Mouse (Mus musculus): ENCODE results near the gene Slc27a2. TPM values are rescaled to one million over a fixed set of nuclear protein-coding genes. Genes with fewer than 3 reads are reported as not detected.

Slc27a2 gene
- polyA plus RNA-seq, 1 experiment from 2014 or later, result not detected

GRCm38 (mm10) chr2:126546392-126546791, 5.8 kb upstream of the Slc27a2 start:
- H3K4me1 ChIP-seq (ENCODE audit: control insufficient read depth, insufficient read depth, low read length), result no peaks in the 10 kb centered on the region
- H3K27ac ChIP-seq (replicated peaks; ENCODE audit: low read depth, low read length), result no peak overlapping the region
- no peaks in the 10 kb centered on the region for H3K36me3 ChIP-seq (ENCODE audit: control insufficient read depth, insufficient read depth, low read length)
- DNase-seq (ENCODE audit: low spot score), result no peak
- peaks cover 3% of the 10 kb centered on the region; the same call in 1 of the 2 replicates for H3K27me3 ChIP-seq (ENCODE audit: control insufficient read depth, insufficient read depth, low read length)
- no peak overlapping the region for H3K4me2 ChIP-seq (ENCODE audit: low read depth, severe bottlenecking)
- 89% methylated on average over 3 of the region's 3 CpGs for WGBS
- H3K9me3 ChIP-seq (ENCODE audit: control insufficient read depth, low read length), result no peaks in the 10 kb centered on the region
- no peak overlapping the region for H3K4me3 ChIP-seq (ENCODE audit: low read depth, low read length)
- no peak overlapping the region for H3K9ac ChIP-seq (ENCODE audit: low read length)
- ATAC-seq (ENCODE audit: insufficient number of reproducible peaks, low FRiP score, low TSS enrichment, low read depth), result no peak

GRCm38 (mm10) chr2:126549681-126550080, 2.5 kb upstream of the Slc27a2 start:
- Histone ChIP-seq H3K27ac (replicated peaks; ENCODE audit: low read depth, low read length) (no peak overlapping the region), H3K27me3 (ENCODE audit: control insufficient read depth, insufficient read depth, low read length) (peaks cover 33% of the 10 kb centered on the region), H3K36me3 (ENCODE audit: control insufficient read depth, insufficient read depth, low read length) (no peaks in the 10 kb centered on the region), H3K9me3 (ENCODE audit: control insufficient read depth, low read length) (no peaks in the 10 kb centered on the region), H3K4me3 (ENCODE audit: low read depth, low read length) (no peak overlapping the region), H3K9ac (ENCODE audit: low read length) (no peak overlapping the region), H3K4me2 (ENCODE audit: low read depth, severe bottlenecking) (no peak overlapping the region), H3K4me1 (ENCODE audit: control insufficient read depth, insufficient read depth, low read length) (0 out of 2 replicates have a peak, but pooled peaks cover 11% of the 10 kb centered on the region)
- 91% methylated on average over 7 of the region's 7 CpGs for WGBS
- no peak for DNase-seq (ENCODE audit: low spot score)
- no peak for ATAC-seq (ENCODE audit: insufficient number of reproducible peaks, low FRiP score, low TSS enrichment, low read depth)

DNA sequence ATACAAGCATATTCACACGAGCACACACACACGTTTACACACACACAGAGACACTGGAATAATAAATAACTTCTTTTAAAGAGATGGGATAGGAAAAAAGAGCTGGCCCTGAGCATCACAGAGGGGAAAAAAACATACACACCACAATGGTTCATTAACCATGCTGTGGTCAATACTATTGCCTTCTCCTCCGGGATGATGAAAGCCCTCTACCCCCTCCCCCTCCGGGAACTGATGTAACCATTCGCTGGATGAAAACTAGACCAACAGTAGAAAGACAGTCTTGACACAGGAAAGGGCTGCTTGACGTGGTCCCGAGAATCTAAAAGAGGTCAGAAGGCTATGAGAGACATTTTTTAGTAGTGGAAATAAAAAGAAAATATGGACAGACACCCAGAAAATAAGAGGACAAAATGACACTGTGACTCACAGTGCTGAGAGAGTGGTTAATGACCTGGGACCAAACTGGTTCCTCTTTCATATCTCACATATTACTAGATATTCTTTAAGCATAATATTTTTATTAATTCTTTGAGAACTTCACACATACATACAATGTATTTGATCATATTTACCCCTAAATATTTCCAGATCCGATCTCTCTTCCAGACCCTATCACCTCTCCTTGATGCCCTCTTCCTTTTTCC, 840 bp upstream of the Slc27a2 start:
- 85% methylated on average over 8 of the region's 8 CpGs for WGBS
- Histone ChIP-seq H3K4me1 (ENCODE audit: control insufficient read depth, insufficient read depth, low read length) (0 out of 2 replicates have a peak, but pooled peaks cover 11% of the 10 kb centered on the region), H3K36me3 (ENCODE audit: control insufficient read depth, insufficient read depth, low read length) (no peaks in the 10 kb centered on the region), H3K9me3 (ENCODE audit: control insufficient read depth, low read length) (no peaks in the 10 kb centered on the region), H3K9ac (ENCODE audit: low read length) (no peak overlapping the region), H3K4me2 (ENCODE audit: low read depth, severe bottlenecking) (no peak overlapping the region), H3K27me3 (ENCODE audit: control insufficient read depth, insufficient read depth, low read length) (peaks cover 36% of the 10 kb centered on the region), H3K4me3 (ENCODE audit: low read depth, low read length) (no peak overlapping the region), H3K27ac (replicated peaks; ENCODE audit: low read depth, low read length) (no peak overlapping the region)
- ATAC-seq (ENCODE audit: insufficient number of reproducible peaks, low FRiP score, low TSS enrichment, low read depth), result no peak
- no peak for DNase-seq (ENCODE audit: low spot score)

GRCm38 (mm10) chr2:126551896-126552295, 311 bp upstream of the Slc27a2 start:
- Histone ChIP-seq H3K4me1 (ENCODE audit: control insufficient read depth, insufficient read depth, low read length) (0 out of 2 replicates have a peak, but pooled peaks cover 11% of the 10 kb centered on the region), H3K27me3 (ENCODE audit: control insufficient read depth, insufficient read depth, low read length) (peaks cover 36% of the 10 kb centered on the region), H3K36me3 (ENCODE audit: control insufficient read depth, insufficient read depth, low read length) (no peaks in the 10 kb centered on the region), H3K9ac (ENCODE audit: low read length) (no peak overlapping the region), H3K4me3 (ENCODE audit: low read depth, low read length) (no peak overlapping the region), H3K27ac (replicated peaks; ENCODE audit: low read depth, low read length) (no peak overlapping the region), H3K4me2 (ENCODE audit: low read depth, severe bottlenecking) (no peak overlapping the region), H3K9me3 (ENCODE audit: control insufficient read depth, low read length) (no peaks in the 10 kb centered on the region)
- WGBS, result 31% methylated on average over 5 of the region's 5 CpGs
- DNase-seq (ENCODE audit: low spot score) (no peak), ATAC-seq (ENCODE audit: insufficient number of reproducible peaks, low FRiP score, low TSS enrichment, low read depth) (no peak)

DNA sequence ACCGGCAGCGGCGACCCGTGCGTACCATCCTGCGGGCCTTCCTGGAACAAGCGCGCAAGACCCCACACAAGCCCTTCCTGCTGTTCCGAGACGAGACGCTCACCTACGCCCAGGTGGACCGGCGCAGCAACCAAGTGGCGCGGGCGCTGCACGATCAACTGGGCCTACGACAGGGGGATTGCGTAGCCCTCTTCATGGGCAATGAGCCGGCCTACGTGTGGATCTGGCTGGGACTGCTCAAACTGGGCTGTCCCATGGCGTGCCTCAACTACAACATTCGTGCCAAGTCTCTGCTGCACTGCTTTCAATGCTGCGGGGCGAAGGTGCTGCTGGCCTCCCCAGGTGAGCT, 1.1 kb downstream of the Slc27a2 start:
- Histone ChIP-seq H3K4me3 (ENCODE audit: low read depth, low read length) (peak overlapping the region; percentile 49), H3K4me1 (ENCODE audit: control insufficient read depth, insufficient read depth, low read length) (0 out of 2 replicates have a peak, but pooled peaks cover 11% of the 10 kb centered on the region), H3K4me2 (ENCODE audit: low read depth, severe bottlenecking) (peak overlapping the region; percentile 98), H3K36me3 (ENCODE audit: control insufficient read depth, insufficient read depth, low read length) (no peaks in the 10 kb centered on the region), H3K27me3 (ENCODE audit: control insufficient read depth, insufficient read depth, low read length) (peaks cover 36% of the 10 kb centered on the region), H3K27ac (replicated peaks; ENCODE audit: low read depth, low read length) (no peak overlapping the region), H3K9ac (ENCODE audit: low read length) (peak overlapping the region; percentile 57), H3K9me3 (ENCODE audit: control insufficient read depth, low read length) (no peaks in the 10 kb centered on the region)
- DNase-seq (ENCODE audit: low spot score), result no peak
- no peak for ATAC-seq (ENCODE audit: insufficient number of reproducible peaks, low FRiP score, low TSS enrichment, low read depth)
- WGBS, result under 1% methylated on average over 26 of the region's 26 CpGs

- DNase-seq (ENCODE audit: low spot score) (no peak), ATAC-seq (ENCODE audit: insufficient number of reproducible peaks, low FRiP score, low TSS enrichment, low read depth) (no peak)
- Histone ChIP-seq H3K4me3 (ENCODE audit: low read depth, low read length) (no peak overlapping the region), H3K4me1 (ENCODE audit: control insufficient read depth, insufficient read depth, low read length) (0 out of 2 replicates have a peak, but pooled peaks cover 11% of the 10 kb centered on the region), H3K27me3 (ENCODE audit: control insufficient read depth, insufficient read depth, low read length) (peaks cover 36% of the 10 kb centered on the region), H3K9me3 (ENCODE audit: control insufficient read depth, low read length) (no peaks in the 10 kb centered on the region), H3K9ac (ENCODE audit: low read length) (no peak overlapping the region), H3K27ac (replicated peaks; ENCODE audit: low read depth, low read length) (no peak overlapping the region), H3K4me2 (ENCODE audit: low read depth, severe bottlenecking) (no peak overlapping the region), H3K36me3 (ENCODE audit: control insufficient read depth, insufficient read depth, low read length) (no peaks in the 10 kb centered on the region)
- 93% methylated on average over 5 of the region's 5 CpGs for WGBS
Observed at GRCm38 (mm10) chr2:126555533-126555932, 3.3 kb downstream of the Slc27a2 start.

GRCm38 (mm10) chr2:126560094-126560493, 7.9 kb downstream of the Slc27a2 start:
- H3K4me3 ChIP-seq (ENCODE audit: low read depth, low read length), result no peak overlapping the region
- no peaks in the 10 kb centered on the region for H3K36me3 ChIP-seq (ENCODE audit: control insufficient read depth, insufficient read depth, low read length)
- no peak overlapping the region for H3K27ac ChIP-seq (replicated peaks; ENCODE audit: low read depth, low read length)
- H3K9me3 ChIP-seq (ENCODE audit: control insufficient read depth, low read length), result no peaks in the 10 kb centered on the region
- DNase-seq (ENCODE audit: low spot score) (no peak), ATAC-seq (ENCODE audit: insufficient number of reproducible peaks, low FRiP score, low TSS enrichment, low read depth) (no peak)
- peaks cover 2% of the 10 kb centered on the region; the same call in 1 of the 2 replicates for H3K27me3 ChIP-seq (ENCODE audit: control insufficient read depth, insufficient read depth, low read length)
- H3K4me1 ChIP-seq (ENCODE audit: control insufficient read depth, insufficient read depth, low read length), result no peaks in the 10 kb centered on the region
- H3K9ac ChIP-seq (ENCODE audit: low read length), result no peak overlapping the region
- 89% methylated on average over 1 of the region's 1 CpGs for WGBS
- H3K4me2 ChIP-seq (ENCODE audit: low read depth, severe bottlenecking), result no peak overlapping the region

- no peak for ATAC-seq (ENCODE audit: insufficient number of reproducible peaks, low FRiP score, low TSS enrichment, low read depth)
Observed at GRCm38 (mm10) chr2:126563411-126564105, 11.4 kb downstream of the Slc27a2 start.

More at GRCm38 (mm10) chr2:126563411-126564105, 11.4 kb downstream of the Slc27a2 start:
- H3K27me3 ChIP-seq (ENCODE audit: control insufficient read depth, insufficient read depth, low read length), result no peaks in the 10 kb centered on the region
- no peak overlapping the region for H3K27ac ChIP-seq (replicated peaks; ENCODE audit: low read depth, low read length)
- no peak overlapping the region for H3K9ac ChIP-seq (ENCODE audit: low read length)
- no peak overlapping the region for H3K4me2 ChIP-seq (ENCODE audit: low read depth, severe bottlenecking)
- no peaks in the 10 kb centered on the region for H3K36me3 ChIP-seq (ENCODE audit: control insufficient read depth, insufficient read depth, low read length)
- H3K9me3 ChIP-seq (ENCODE audit: control insufficient read depth, low read length), result no peaks in the 10 kb centered on the region
- WGBS, result 79% methylated on average over 17 of the region's 17 CpGs
- H3K4me3 ChIP-seq (ENCODE audit: low read depth, low read length), result no peak overlapping the region
- H3K4me1 ChIP-seq (ENCODE audit: control insufficient read depth, insufficient read depth, low read length), result no peaks in the 10 kb centered on the region
- DNase-seq (ENCODE audit: low spot score), result no peak
